Mouse (Mus musculus) C2C12 (cell line): ENCODE measurements around the gene Bmper.

ENCODE experiments used
- CEBPB ChIP-seq: IDR thresholded peaks from one replicate; pipeline ENCODE4 v1.6.1; 2011; ENCODE audit warnings: low read depth, mild to moderate bottlenecking, control low read depth, moderate library complexity
- CTCF ChIP-seq: IDR thresholded peaks from one replicate; pipeline ENCODE4 v1.5.1; 2011; ENCODE audit not compliant: control insufficient read depth, insufficient read depth, insufficient read length
- MAX ChIP-seq: IDR thresholded peaks from one replicate; pipeline ENCODE4 v1.6.1; 2011; ENCODE audit warnings: mild to moderate bottlenecking, control low read depth
- MYOD1 ChIP-seq: IDR thresholded peaks from one replicate; pipeline ENCODE4 v1.6.1; 2011; ENCODE audit warnings: low read depth; ENCODE audit not compliant: control insufficient read depth, insufficient read length

DNA sequence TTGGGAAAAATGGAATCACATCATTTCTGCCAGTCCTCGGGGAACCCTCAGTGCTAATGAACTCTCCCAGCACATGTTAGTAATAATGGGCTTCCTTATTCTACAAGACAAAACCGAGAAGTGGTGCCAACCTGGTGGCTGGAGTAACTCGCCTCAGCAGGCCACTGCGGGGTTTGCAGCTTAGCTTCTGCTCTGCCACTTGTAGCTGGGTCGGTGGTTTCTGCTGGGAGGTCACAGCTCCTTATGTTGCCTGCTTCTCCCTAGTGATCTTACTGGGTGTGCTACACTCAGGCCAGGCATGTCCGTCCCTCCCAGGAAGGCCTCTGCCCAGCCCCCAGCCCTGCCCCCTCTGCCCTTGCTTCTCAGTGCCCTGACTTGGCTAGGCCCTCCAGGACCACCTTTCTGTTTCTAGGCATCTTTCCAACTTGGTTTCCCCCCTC lies 155.9 kb downstream of the Bmper start:
- TF ChIP-seq CEBPB (no peak), CTCF (no peak), MYOD1 (no peak), MAX (no peak)
